Mouse (Mus musculus): Measurements from ENCODE around the gene Gm11563. TPM values are rescaled to one million over a fixed set of nuclear protein-coding genes. Genes with fewer than 3 reads are reported as not detected.
"Not testable (repeated sequence)": the region's sequence is repeated elsewhere in the genome, so short reads cannot be mapped to it uniquely, and the experiment has no call there.

Gene Gm11563
- polyA plus RNA-seq, 1 experiment: not detected

GRCm38 (mm10) chr11:99620335-99620734 lies 38.4 kb downstream of the Gm11563 start, which contains the start of gene Gm11562:
Gene Gm11562 (minus strand): TSS chr11:99620435.
- Histone ChIP-seq H3K4me1 (ENCODE audit: control insufficient read depth, insufficient read depth, low read length) (no peaks in the 10 kb centered on the region), H3K9me3 (replicated peaks; ENCODE audit: control insufficient read depth, insufficient read depth, low read length, poor library complexity, severe bottlenecking) (no peaks in the 10 kb centered on the region), H3K36me3 (ENCODE audit: control insufficient read depth, insufficient read depth, low read length, poor library complexity, severe bottlenecking) (no peaks in the 10 kb centered on the region), H3K4me3 (ENCODE audit: low read depth, low read length) (no peak within 1 kb of the TSS), H3K9ac (ENCODE audit: low read depth, poor library complexity, severe bottlenecking) (no peak within 1 kb of the TSS), H3K27ac (ENCODE audit: insufficient read depth, low read length) (no peak within 1 kb of the TSS), H3K27me3 (ENCODE audit: control insufficient read depth, insufficient read depth, low read length, poor library complexity, severe bottlenecking) (no peaks in the 10 kb centered on the region; the same call in 1 of the 2 replicates)
- no peak for TF ChIP-seq CTCF (IDR thresholded peaks at IDR 0.05; ENCODE audit: low read depth, low read length)
- no peak for TF ChIP-seq EP300 (IDR thresholded peaks at IDR 0.05; ENCODE audit: insufficient read depth, low read depth, low read length)
- no peak for TF ChIP-seq POLR2A (IDR thresholded peaks at IDR 0.05; ENCODE audit: insufficient read depth, low read length)

- TF ChIP-seq POLR2A (IDR thresholded peaks at IDR 0.05; ENCODE audit: insufficient read depth, low read length) (no peak), EP300 (IDR thresholded peaks at IDR 0.05; ENCODE audit: insufficient read depth, low read depth, low read length) (no peak), CTCF (IDR thresholded peaks at IDR 0.05; ENCODE audit: low read depth, low read length) (no peak)
- Histone ChIP-seq H3K4me1 (ENCODE audit: control insufficient read depth, insufficient read depth, low read length) (no peaks in the 10 kb centered on the region), H3K9ac (ENCODE audit: low read depth, poor library complexity, severe bottlenecking) (no peak within 1 kb of the TSS), H3K4me3 (ENCODE audit: low read depth, low read length) (no peak within 1 kb of the TSS), H3K9me3 (replicated peaks; ENCODE audit: control insufficient read depth, insufficient read depth, low read length, poor library complexity, severe bottlenecking) (no peaks in the 10 kb centered on the region), H3K27ac (ENCODE audit: insufficient read depth, low read length) (no peak within 1 kb of the TSS), H3K27me3 (ENCODE audit: control insufficient read depth, insufficient read depth, low read length, poor library complexity, severe bottlenecking) (no peaks in the 10 kb centered on the region), H3K36me3 (ENCODE audit: control insufficient read depth, insufficient read depth, low read length, poor library complexity, severe bottlenecking) (no peaks in the 10 kb centered on the region)
Measured at GRCm38 (mm10) chr11:99614796-99615363, 43.9 kb downstream of the Gm11563 start, which contains the start of gene Krtap2-4. Gene Krtap2-4 (minus strand): TSS chr11:99614846.

- H3K27ac ChIP-seq (ENCODE audit: insufficient read depth, low read length); H3K4me1 ChIP-seq (ENCODE audit: control insufficient read depth, insufficient read depth, low read length); H3K9me3 ChIP-seq (replicated peaks; ENCODE audit: control insufficient read depth, insufficient read depth, low read length, poor library complexity, severe bottlenecking); H3K4me3 ChIP-seq (ENCODE audit: low read depth, low read length); H3K27me3 ChIP-seq (ENCODE audit: control insufficient read depth, insufficient read depth, low read length, poor library complexity, severe bottlenecking); H3K9ac ChIP-seq (ENCODE audit: low read depth, poor library complexity, severe bottlenecking); H3K36me3 ChIP-seq (ENCODE audit: control insufficient read depth, insufficient read depth, low read length, poor library complexity, severe bottlenecking): not testable (repeated sequence)
Measured at GRCm38 (mm10) chr11:99610089-99610488, 48.7 kb downstream of the Gm11563 start, which contains the start of gene Gm11937. Gene Gm11937 (minus strand): TSS chr11:99610189.

GRCm38 (mm10) chr11:99609126-99609525 lies 49.6 kb downstream of the Gm11563 start:
- TF ChIP-seq CTCF (IDR thresholded peaks at IDR 0.05; ENCODE audit: low read depth, low read length) (no peak), POLR2A (IDR thresholded peaks at IDR 0.05; ENCODE audit: insufficient read depth, low read length) (no peak), EP300 (IDR thresholded peaks at IDR 0.05; ENCODE audit: insufficient read depth, low read depth, low read length) (no peak)
- Histone ChIP-seq H3K4me3 (ENCODE audit: low read depth, low read length) (no peak overlapping the region), H3K4me1 (ENCODE audit: control insufficient read depth, insufficient read depth, low read length) (no peaks in the 10 kb centered on the region), H3K36me3 (ENCODE audit: control insufficient read depth, insufficient read depth, low read length, poor library complexity, severe bottlenecking) (no peaks in the 10 kb centered on the region), H3K9ac (ENCODE audit: low read depth, poor library complexity, severe bottlenecking) (no peak overlapping the region), H3K27me3 (ENCODE audit: control insufficient read depth, insufficient read depth, low read length, poor library complexity, severe bottlenecking) (no peaks in the 10 kb centered on the region), H3K27ac (ENCODE audit: insufficient read depth, low read length) (no peak overlapping the region), H3K9me3 (replicated peaks; ENCODE audit: control insufficient read depth, insufficient read depth, low read length, poor library complexity, severe bottlenecking) (no peaks in the 10 kb centered on the region)

Other genes starting within 250 kb of the Gm11563 start
- gene Krt12, start 236.7 kb downstream of the Gm11563 start, polyA plus RNA-seq (2011; ENCODE audit: insufficient read depth, insufficient read length, low read depth, missing spikeins): not detected in 2 replicates
- 1.7 and 2.2 TPM in 2 replicates for gene Krt20, start 220.8 kb downstream of the Gm11563 start, polyA plus RNA-seq (2011; ENCODE audit: insufficient read depth, insufficient read length, low read depth, missing spikeins)
- not detected in 2 replicates for gene Krt23, start 165.8 kb downstream of the Gm11563 start, polyA plus RNA-seq (2011; ENCODE audit: insufficient read depth, insufficient read length, low read depth, missing spikeins)
- not detected in 2 replicates for gene Krt39, start 137.6 kb downstream of the Gm11563 start, polyA plus RNA-seq (2011; ENCODE audit: insufficient read depth, insufficient read length, low read depth, missing spikeins)
- not detected in 2 replicates for gene Krt40, start 115.8 kb downstream of the Gm11563 start, polyA plus RNA-seq (2011; ENCODE audit: insufficient read depth, insufficient read length, low read depth, missing spikeins)
- gene Krtap3-3, start 108.1 kb downstream of the Gm11563 start, polyA plus RNA-seq (2011; ENCODE audit: insufficient read depth, insufficient read length, low read depth, missing spikeins): not detected in 2 replicates
- gene Krtap3-2, start 102.1 kb downstream of the Gm11563 start, polyA plus RNA-seq (2011; ENCODE audit: insufficient read depth, insufficient read length, low read depth, missing spikeins): not detected in 2 replicates
- not detected in 2 replicates for gene Gm11939, start 99.5 kb downstream of the Gm11563 start, polyA plus RNA-seq (2011; ENCODE audit: insufficient read depth, insufficient read length, low read depth, missing spikeins)
- not detected in 2 replicates for gene Krtap3-1, start 92.3 kb downstream of the Gm11563 start, polyA plus RNA-seq (2011; ENCODE audit: insufficient read depth, insufficient read length, low read depth, missing spikeins)
- not detected in 2 replicates for gene Krtap1-5, start 77.9 kb downstream of the Gm11563 start, polyA plus RNA-seq (2011; ENCODE audit: insufficient read depth, insufficient read length, low read depth, missing spikeins)
- gene Krtap1-4, start 75.3 kb downstream of the Gm11563 start, polyA plus RNA-seq (2011; ENCODE audit: insufficient read depth, insufficient read length, low read depth, missing spikeins): not detected in 2 replicates
- gene Krtap1-3, start 67.6 kb downstream of the Gm11563 start, polyA plus RNA-seq (2011; ENCODE audit: insufficient read depth, insufficient read length, low read depth, missing spikeins): not detected in 2 replicates
- not detected in 2 replicates for gene Krtap9-3, start 60.9 kb downstream of the Gm11563 start, polyA plus RNA-seq (2011; ENCODE audit: insufficient read depth, insufficient read length, low read depth, missing spikeins)
- not detected in 2 replicates for gene Gm11938, start 55.7 kb downstream of the Gm11563 start, polyA plus RNA-seq (2011; ENCODE audit: insufficient read depth, insufficient read length, low read depth, missing spikeins)
- not detected in 2 replicates for gene Gm11937, start 48.8 kb downstream of the Gm11563 start, polyA plus RNA-seq (2011; ENCODE audit: insufficient read depth, insufficient read length, low read depth, missing spikeins)
- not detected in 2 replicates for gene Krtap2-4, start 44.1 kb downstream of the Gm11563 start, polyA plus RNA-seq (2011; ENCODE audit: insufficient read depth, insufficient read length, low read depth, missing spikeins)
- not detected in 2 replicates for gene Gm11562, start 38.5 kb downstream of the Gm11563 start, polyA plus RNA-seq (2011; ENCODE audit: insufficient read depth, insufficient read length, low read depth, missing spikeins)
- not detected in 2 replicates for gene Krtap4-1, start 30.7 kb downstream of the Gm11563 start, polyA plus RNA-seq (2011; ENCODE audit: insufficient read depth, insufficient read length, low read depth, missing spikeins)
- gene Krtap4-2, start 23.9 kb downstream of the Gm11563 start, polyA plus RNA-seq (2011; ENCODE audit: insufficient read depth, insufficient read length, low read depth, missing spikeins): not detected in 2 replicates
- gene Krtap4-7, start 14.9 kb downstream of the Gm11563 start, polyA plus RNA-seq (2011; ENCODE audit: insufficient read depth, insufficient read length, low read depth, missing spikeins): not detected in 2 replicates
- gene Gm11555, start 8.7 kb downstream of the Gm11563 start, polyA plus RNA-seq (2011; ENCODE audit: insufficient read depth, insufficient read length, low read depth, missing spikeins): not detected in 2 replicates
- gene Krtap4-6, start 7.0 kb upstream of the Gm11563 start, polyA plus RNA-seq (2011; ENCODE audit: insufficient read depth, insufficient read length, low read depth, missing spikeins): not detected in 2 replicates
- not detected in 2 replicates for gene Gm14190, start 31.8 kb upstream of the Gm11563 start, polyA plus RNA-seq (2011; ENCODE audit: insufficient read depth, insufficient read length, low read depth, missing spikeins)
- not detected in 2 replicates for gene Gm14180, start 75.3 kb upstream of the Gm11563 start, polyA plus RNA-seq (2011; ENCODE audit: insufficient read depth, insufficient read length, low read depth, missing spikeins)
- gene Gm11595, start 114.0 kb upstream of the Gm11563 start, polyA plus RNA-seq (2011; ENCODE audit: insufficient read depth, insufficient read length, low read depth, missing spikeins): not detected in 2 replicates
- gene Krtap4-8, start 121.7 kb upstream of the Gm11563 start, polyA plus RNA-seq (2011; ENCODE audit: insufficient read depth, insufficient read length, low read depth, missing spikeins): not detected in 2 replicates
- gene Krtap4-9, start 126.2 kb upstream of the Gm11563 start, polyA plus RNA-seq (2011; ENCODE audit: insufficient read depth, insufficient read length, low read depth, missing spikeins): not detected in 2 replicates
- not detected in 2 replicates for gene Gm11596, start 134.5 kb upstream of the Gm11563 start, polyA plus RNA-seq (2011; ENCODE audit: insufficient read depth, insufficient read length, low read depth, missing spikeins)
- gene Gm11569, start 140.0 kb upstream of the Gm11563 start, polyA plus RNA-seq (2011; ENCODE audit: insufficient read depth, insufficient read length, low read depth, missing spikeins): not detected in 2 replicates
- gene Gm11554, start 145.5 kb upstream of the Gm11563 start, polyA plus RNA-seq (2011; ENCODE audit: insufficient read depth, insufficient read length, low read depth, missing spikeins): not detected in 2 replicates
- not detected in 2 replicates for gene Krtap4-13, start 150.9 kb upstream of the Gm11563 start, polyA plus RNA-seq (2011; ENCODE audit: insufficient read depth, insufficient read length, low read depth, missing spikeins)
- gene Gm11564, start 156.7 kb upstream of the Gm11563 start, polyA plus RNA-seq (2011; ENCODE audit: insufficient read depth, insufficient read length, low read depth, missing spikeins): not detected in 2 replicates
- gene 2300003K06Rik, start 179.1 kb upstream of the Gm11563 start, polyA plus RNA-seq (2011; ENCODE audit: insufficient read depth, insufficient read length, low read depth, missing spikeins): not detected in 2 replicates
- not detected in 2 replicates for gene Krtap4-16, start 192.6 kb upstream of the Gm11563 start, polyA plus RNA-seq (2011; ENCODE audit: insufficient read depth, insufficient read length, low read depth, missing spikeins)
- gene Gm11568, start 199.0 kb upstream of the Gm11563 start, polyA plus RNA-seq (2011; ENCODE audit: insufficient read depth, insufficient read length, low read depth, missing spikeins): not detected in 2 replicates
- not detected in 2 replicates for gene Gm11559, start 205.5 kb upstream of the Gm11563 start, polyA plus RNA-seq (2011; ENCODE audit: insufficient read depth, insufficient read length, low read depth, missing spikeins)
- not detected in 2 replicates for gene Krtap9-1, start 214.4 kb upstream of the Gm11563 start, polyA plus RNA-seq (2011; ENCODE audit: insufficient read depth, insufficient read length, low read depth, missing spikeins)
- not detected in 2 replicates for gene Gm11567, start 220.2 kb upstream of the Gm11563 start, polyA plus RNA-seq (2011; ENCODE audit: insufficient read depth, insufficient read length, low read depth, missing spikeins)
- gene Krtap31-1, start 249.0 kb upstream of the Gm11563 start, polyA plus RNA-seq (2011; ENCODE audit: insufficient read depth, insufficient read length, low read depth, missing spikeins): not detected in 2 replicates

All from ES-Bruce4 (cell line).